Mouse (Mus musculus): ENCODE results near the gene Ralgps2.

DNA sequence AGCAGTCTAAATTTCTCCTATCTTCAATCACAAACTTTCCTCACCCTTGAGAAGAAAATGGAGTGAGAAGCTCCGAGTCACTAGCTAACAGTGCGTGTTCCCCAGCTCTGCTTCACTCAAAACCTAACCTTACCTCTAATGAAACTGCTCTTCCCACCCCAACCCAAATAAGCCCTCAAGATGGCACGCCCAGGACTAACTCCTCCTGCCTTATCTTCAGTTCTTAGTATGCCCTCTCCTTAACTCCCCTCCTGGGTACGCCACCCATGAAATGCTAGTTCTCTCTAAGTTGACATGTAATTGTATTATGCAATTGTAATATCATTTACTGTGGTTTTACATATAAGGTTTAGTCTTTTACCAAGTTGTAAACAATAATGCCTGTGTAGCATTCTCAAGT is 11.2 kb downstream of the Ralgps2 start:
- no peak for TF ChIP-seq CTCF (IDR thresholded peaks at IDR 0.05; ENCODE audit: low read depth)
- no peak for TF ChIP-seq EP300 (IDR thresholded peaks at IDR 0.05; ENCODE audit: low read depth)
